Mouse (Mus musculus) kidney, embryonic 15.5 days (tissue): ENCODE measurements around the gene Rbx1. TPM values are rescaled to one million over a fixed set of nuclear protein-coding genes. Genes with fewer than 3 reads are reported as not detected.
A peak's percentile ranks its signal among the peaks of the same experiment; 100 is the strongest.
"Not testable (repeated sequence)": the region's sequence is repeated elsewhere in the genome, so short reads cannot be mapped to it uniquely, and the experiment has no call there.

Source experiments
- ATAC-seq: fragments of 200-750 bp; cut with Nextera tagmentation; replicated peaks from 2 replicates; pipeline ENCODE4 v1.8.0; 2017; ENCODE audit warnings: moderate TSS enrichment; ENCODE audit not compliant: low FRiP score
- H3K27ac ChIP-seq: fragments of 300-500 bp; sonication (generic); 2 replicates; pipeline ENCODE4 v1.5.1; 2015; ENCODE audit warnings: mild to moderate bottlenecking, inconsistent platforms
- H3K27me3 ChIP-seq: fragments of 300-500 bp; sonication (generic); 2 replicates; pipeline ENCODE4 v1.6.1; 2015; ENCODE audit warnings: inconsistent platforms
- H3K36me3 ChIP-seq: fragments of 300-500 bp; sonication (generic); 2 replicates; pipeline ENCODE4 v1.6.1; 2015; ENCODE audit warnings: inconsistent platforms
- H3K4me1 ChIP-seq: fragments of 300-500 bp; sonication (generic); 2 replicates; pipeline ENCODE4 v1.6.1; 2015; ENCODE audit warnings: inconsistent platforms
- H3K4me2 ChIP-seq: fragments of 300-500 bp; sonication (generic); 2 replicates; pipeline ENCODE4 v1.6.1; 2015; ENCODE audit warnings: moderate library complexity, mild to moderate bottlenecking, inconsistent platforms
- H3K4me3 ChIP-seq: fragments of 300-500 bp; sonication (generic); replicated peaks from 2 replicates; pipeline ENCODE4 v1.5.1; 2015; ENCODE audit warnings: mild to moderate bottlenecking, inconsistent platforms
- H3K9ac ChIP-seq: fragments of 300-500 bp; sonication (generic); 2 replicates; pipeline ENCODE4 v1.6.1; 2015; ENCODE audit warnings: mild to moderate bottlenecking, inconsistent platforms
- H3K9me3 ChIP-seq: fragments of 300-500 bp; sonication (generic); replicated peaks from 2 replicates; pipeline ENCODE4 v1.6.1; 2016; ENCODE audit warnings: inconsistent platforms
- WGBS: fragments of 180-500 bp; shearing (Covaris S2); methylation state at CpG from one replicate; pipeline ENCODE4 v1.1.7; 2015; ENCODE audit warnings: mixed read lengths; 5-methylcytosine and 5-hydroxymethylcytosine counted together
- polyA plus RNA-seq: library from polyadenylated mRNA; unstranded; fragments of >200 nt; fragmentation: Nextera tagmentation; extraction: Ambion mirVana; gene quantifications from 2 replicates; pipeline ENCODE4 v1.2.1, GENCODE M21; 2015

Gene Rbx1
- 459 and 522 TPM in 2 replicates for polyA plus RNA-seq

DNA sequence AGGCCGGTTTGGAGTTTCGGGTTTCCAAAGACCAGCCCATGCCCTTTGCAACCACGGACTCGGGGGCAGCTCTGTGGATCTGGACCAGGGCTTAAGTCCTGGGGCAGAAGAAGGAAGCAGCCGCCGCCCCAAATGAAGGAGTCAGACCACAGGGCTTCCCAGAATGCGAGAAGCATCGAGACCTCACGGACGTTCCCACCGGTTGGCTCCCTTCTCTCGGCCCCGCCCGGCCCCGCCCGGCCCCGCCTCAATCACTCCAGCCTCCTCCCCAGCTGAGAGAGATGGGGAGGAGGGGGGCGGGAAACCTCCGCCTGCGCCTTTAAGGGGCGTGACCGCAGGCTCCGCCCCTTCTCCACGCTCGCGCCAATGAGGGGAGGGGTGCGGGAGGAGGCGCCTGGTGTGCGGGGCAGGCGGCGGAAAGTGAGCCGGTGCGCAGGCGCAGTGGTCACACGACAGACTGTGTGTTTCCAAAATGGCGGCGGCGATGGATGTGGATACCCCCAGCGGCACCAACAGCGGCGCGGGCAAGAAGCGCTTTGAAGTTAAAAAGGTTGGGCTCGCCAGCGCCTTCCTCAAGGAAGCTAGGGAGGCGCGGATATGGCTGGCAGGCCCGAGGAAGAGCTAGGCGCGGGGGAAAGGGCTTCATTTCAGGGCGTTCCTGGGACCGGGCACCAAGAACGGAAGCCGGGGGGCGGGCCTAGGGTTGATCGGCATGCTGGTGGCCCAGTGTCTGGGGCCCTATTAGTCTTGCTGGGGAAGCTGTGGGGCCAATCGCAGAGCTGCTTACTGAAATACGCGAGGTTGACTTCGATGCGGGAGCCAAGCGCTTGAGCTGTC lies at the start of gene Rbx1:
Gene Rbx1, plus strand, starts transcription at position 396 of the 837 bp plus-strand sequence.
- ATAC-seq: peak; percentile 99
- no peaks in the 10 kb centered on the region for H3K27me3 ChIP-seq
- WGBS: under 1% methylated on average over 62 of the region's 62 CpGs
- H3K27ac ChIP-seq: peak within 1 kb of the TSS; percentile 92
- H3K4me1 ChIP-seq: peaks cover 11% of the 10 kb centered on the region
- peak within 1 kb of the TSS; percentile 78 for H3K4me3 ChIP-seq
- peak within 1 kb of the TSS; percentile 76 for H3K4me2 ChIP-seq
- H3K36me3 ChIP-seq: peaks cover 30% of the 10 kb centered on the region
- H3K9ac ChIP-seq: peak within 1 kb of the TSS; percentile 68
- peaks cover 12% of the 10 kb centered on the region; the same call in 1 of the 2 replicates for H3K9me3 ChIP-seq

DNA sequence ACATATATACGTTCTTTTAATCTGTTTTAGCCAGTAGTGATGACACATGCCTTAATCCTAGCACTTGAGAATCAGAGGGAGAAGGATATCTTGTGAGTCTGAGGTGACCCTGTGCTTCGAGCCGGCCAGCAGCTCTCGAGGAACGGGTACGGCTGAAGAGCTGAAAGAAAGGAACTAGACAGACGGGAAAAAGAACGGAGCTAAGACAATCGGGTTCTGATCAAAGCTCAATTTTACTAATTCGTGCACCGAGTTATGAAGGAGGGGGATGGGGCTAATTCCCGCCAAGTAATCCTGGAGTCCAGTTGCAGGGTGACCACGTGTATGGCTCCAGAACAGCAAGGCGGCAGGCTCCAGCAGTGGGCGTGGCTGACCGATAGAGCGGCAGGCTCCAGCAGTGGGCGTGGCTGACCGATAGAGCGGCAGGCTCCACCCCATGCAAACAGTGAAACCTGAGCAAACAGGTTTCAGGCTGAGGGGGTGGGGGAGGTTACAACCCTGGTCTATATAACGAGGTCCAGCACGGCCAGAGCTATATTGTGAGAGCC lies 49.3 kb upstream of the Rbx1 start:
- peaks cover 12% of the 10 kb centered on the region for H3K4me1 ChIP-seq
- H3K4me3 ChIP-seq: peak overlapping the region; percentile 30
- peak overlapping the region; percentile 56 for H3K4me2 ChIP-seq
- not testable (repeated sequence) for H3K36me3 ChIP-seq, H3K9me3 ChIP-seq, H3K27me3 ChIP-seq
- peak overlapping the region; percentile 23 for H3K9ac ChIP-seq
- H3K27ac ChIP-seq: peak overlapping the region; percentile 13; the same call in 1 of the 2 replicates
- ATAC-seq: peak; percentile 92
- 5% methylated on average over 22 of the region's 22 CpGs for WGBS

DNA sequence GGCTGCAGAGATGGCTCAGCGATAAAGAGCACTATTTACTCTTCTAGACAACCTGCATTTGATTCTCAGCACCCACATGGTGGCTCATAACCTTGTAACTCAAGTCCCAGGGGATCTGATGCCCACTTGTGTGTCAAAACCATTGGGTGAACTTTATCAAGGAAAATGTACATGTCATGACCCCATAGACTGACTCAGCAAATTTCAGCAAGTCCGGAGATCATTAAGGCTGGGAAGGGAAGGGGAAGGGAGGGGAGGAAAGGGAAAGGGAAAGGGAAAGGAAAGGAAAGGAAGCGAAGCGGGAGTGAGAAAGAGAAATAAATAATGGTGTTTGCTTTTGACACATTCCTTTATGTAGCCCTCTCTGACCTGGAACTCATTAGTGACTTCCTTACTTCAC lies 48.0 kb upstream of the Rbx1 start:
- Histone ChIP-seq H3K9me3 (no peaks in the 10 kb centered on the region), H3K4me3 (no peak overlapping the region), H3K4me1 (peaks cover 12% of the 10 kb centered on the region), H3K27ac (no peak overlapping the region), H3K27me3 (no peaks in the 10 kb centered on the region), H3K4me2 (no peak overlapping the region), H3K9ac (no peak overlapping the region), H3K36me3 (no peaks in the 10 kb centered on the region)
- 82% methylated on average over 4 of the region's 4 CpGs for WGBS
- ATAC-seq: no peak

DNA sequence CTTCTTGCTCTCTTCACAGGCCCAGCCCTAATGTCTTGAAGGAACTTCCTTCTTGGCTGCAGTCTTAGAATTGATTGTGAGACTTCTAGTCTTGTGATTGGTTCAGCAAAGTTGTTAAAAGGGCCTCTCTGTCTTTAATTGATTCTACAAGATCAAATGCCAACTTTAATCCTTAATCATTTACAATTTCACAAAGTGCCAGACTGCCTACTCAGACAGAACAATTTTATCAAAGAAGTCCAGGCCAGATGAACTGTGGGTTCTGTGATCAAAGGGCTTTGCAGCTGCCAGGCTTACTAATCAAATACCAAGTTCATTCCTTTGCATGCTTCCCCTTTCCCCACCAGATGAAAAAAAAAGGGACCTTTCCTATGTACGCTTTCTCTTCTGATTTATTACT lies 44.6 kb upstream of the Rbx1 start:
- H3K36me3 ChIP-seq: no peaks in the 10 kb centered on the region
- ATAC-seq: no peak
- WGBS: 50% methylated on average over 1 of the region's 1 CpGs
- peaks cover 11% of the 10 kb centered on the region for H3K4me1 ChIP-seq
- no peaks in the 10 kb centered on the region for H3K9me3 ChIP-seq
- H3K27me3 ChIP-seq: no peaks in the 10 kb centered on the region
- peak overlapping the region; percentile 88 for H3K27ac ChIP-seq
- H3K9ac ChIP-seq: no peak overlapping the region
- no peak overlapping the region for H3K4me2 ChIP-seq
- no peak overlapping the region for H3K4me3 ChIP-seq

DNA sequence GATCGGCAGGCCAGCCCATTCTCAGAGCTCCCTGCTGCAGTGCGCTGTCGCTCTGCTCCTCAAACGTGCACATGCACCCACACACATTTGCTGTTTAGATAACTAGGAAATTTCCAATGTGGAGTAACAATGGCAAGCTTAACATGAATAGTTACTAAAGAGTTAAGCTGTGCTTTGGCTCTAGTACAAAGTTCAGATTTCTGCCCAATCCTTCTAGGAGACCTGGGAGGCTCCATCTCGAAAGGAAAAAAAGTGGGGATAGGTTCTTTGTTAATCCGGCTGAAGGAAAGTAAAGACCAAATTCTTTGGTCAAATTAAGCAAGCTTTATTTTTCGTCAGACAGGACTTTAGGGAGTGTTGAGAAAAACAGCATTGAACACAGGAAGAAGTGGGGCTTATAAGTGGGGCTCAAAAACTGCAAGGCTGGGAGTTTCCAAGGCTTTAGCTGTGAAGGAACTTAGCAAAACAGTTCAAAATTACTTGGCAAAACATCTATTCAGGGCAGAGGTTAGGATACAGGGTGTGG lies 43.9 kb upstream of the Rbx1 start:
- H3K9ac ChIP-seq: no peak overlapping the region
- H3K36me3 ChIP-seq: peaks cover 2% of the 10 kb centered on the region
- 68% methylated on average over 7 of the region's 7 CpGs for WGBS
- no peak for ATAC-seq
- no peak overlapping the region for H3K4me2 ChIP-seq
- H3K27me3 ChIP-seq: no peaks in the 10 kb centered on the region
- H3K27ac ChIP-seq: peak overlapping the region; percentile 88
- no peaks in the 10 kb centered on the region for H3K9me3 ChIP-seq
- no peak overlapping the region for H3K4me3 ChIP-seq
- peaks cover 5% of the 10 kb centered on the region for H3K4me1 ChIP-seq

DNA sequence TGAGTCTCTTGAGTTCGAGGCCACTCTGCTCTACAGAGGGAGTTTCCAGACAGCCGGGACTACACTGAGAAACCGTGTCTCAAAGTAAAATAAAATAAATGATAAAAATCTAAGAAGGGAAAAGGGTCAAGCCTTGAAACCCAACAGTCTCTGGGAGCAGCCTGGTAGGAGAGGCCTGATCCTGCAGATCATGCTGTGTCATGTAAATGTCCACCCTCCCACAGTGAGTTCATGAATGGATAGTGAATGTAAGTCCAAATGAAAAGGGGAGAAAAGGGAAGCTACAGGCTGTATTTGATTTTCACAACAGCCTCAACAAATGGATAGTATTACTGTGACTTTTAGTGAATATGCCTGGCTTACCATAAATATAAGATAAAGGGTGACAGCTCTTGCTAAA lies 40.8 kb upstream of the Rbx1 start:
- ATAC-seq: no peak
- Histone ChIP-seq H3K36me3 (peaks cover 19% of the 10 kb centered on the region), H3K4me1 (peaks cover 4% of the 10 kb centered on the region; the same call in 1 of the 2 replicates), H3K4me2 (no peak overlapping the region), H3K9me3 (no peaks in the 10 kb centered on the region), H3K27me3 (no peaks in the 10 kb centered on the region), H3K9ac (no peak overlapping the region), H3K4me3 (no peak overlapping the region), H3K27ac (no peak overlapping the region)
- WGBS: 87% methylated on average over 3 of the region's 3 CpGs

DNA sequence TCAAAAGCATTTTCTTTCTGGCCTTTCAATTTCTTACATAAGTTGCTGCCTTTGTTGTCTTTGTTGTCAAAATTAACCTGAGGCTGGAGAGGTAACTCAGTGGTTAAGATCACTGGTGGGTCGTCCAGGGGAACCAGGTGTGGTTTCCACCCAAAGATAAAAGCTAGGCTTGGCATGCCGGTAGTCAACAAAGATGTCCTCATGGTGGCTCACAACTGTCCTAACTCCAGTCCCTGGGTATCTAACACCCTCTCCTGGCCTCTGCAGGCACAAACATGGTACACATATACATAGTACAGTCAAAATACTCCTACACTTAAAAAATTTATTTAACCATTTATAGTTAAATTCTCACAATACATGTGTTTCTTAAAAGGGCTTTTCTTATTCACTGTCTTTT lies 38.1 kb upstream of the Rbx1 start:
- H3K9me3 ChIP-seq: no peaks in the 10 kb centered on the region

DNA sequence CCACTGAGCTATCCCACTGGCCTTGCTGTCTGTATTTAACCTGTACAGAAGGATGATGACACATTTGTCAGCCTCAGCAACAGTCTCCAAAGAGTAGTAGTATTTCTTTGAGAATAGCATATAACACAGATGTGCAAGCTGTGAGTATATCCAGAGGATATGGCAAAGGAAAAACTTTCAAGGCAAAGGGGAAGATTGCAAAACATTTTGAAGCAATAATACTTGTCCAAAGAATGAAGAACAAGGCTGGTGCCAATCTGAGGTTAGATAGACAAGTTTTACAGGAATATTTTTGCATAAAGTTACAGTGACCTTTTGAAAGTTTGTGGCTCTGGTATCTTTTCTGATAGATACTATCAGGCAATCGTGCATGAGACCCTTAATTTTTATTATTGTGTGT lies 34.9 kb upstream of the Rbx1 start:
- Histone ChIP-seq H3K4me3 (no peak overlapping the region), H3K9ac (no peak overlapping the region), H3K36me3 (peaks cover 49% of the 10 kb centered on the region), H3K9me3 (no peaks in the 10 kb centered on the region), H3K27me3 (no peaks in the 10 kb centered on the region), H3K4me2 (no peak overlapping the region), H3K4me1 (no peaks in the 10 kb centered on the region), H3K27ac (no peak overlapping the region)
- ATAC-seq: no peak
- 74% methylated on average over 1 of the region's 1 CpGs for WGBS

More for the DNA sequence above, 38.1 kb upstream of the Rbx1 start:
- WGBS: 89% methylated on average over 2 of the region's 2 CpGs
- Histone ChIP-seq H3K4me1 (no peaks in the 10 kb centered on the region), H3K36me3 (peaks cover 45% of the 10 kb centered on the region), H3K4me3 (no peak overlapping the region), H3K27me3 (no peaks in the 10 kb centered on the region), H3K4me2 (no peak overlapping the region), H3K9ac (no peak overlapping the region), H3K27ac (no peak overlapping the region)
- no peak for ATAC-seq

DNA sequence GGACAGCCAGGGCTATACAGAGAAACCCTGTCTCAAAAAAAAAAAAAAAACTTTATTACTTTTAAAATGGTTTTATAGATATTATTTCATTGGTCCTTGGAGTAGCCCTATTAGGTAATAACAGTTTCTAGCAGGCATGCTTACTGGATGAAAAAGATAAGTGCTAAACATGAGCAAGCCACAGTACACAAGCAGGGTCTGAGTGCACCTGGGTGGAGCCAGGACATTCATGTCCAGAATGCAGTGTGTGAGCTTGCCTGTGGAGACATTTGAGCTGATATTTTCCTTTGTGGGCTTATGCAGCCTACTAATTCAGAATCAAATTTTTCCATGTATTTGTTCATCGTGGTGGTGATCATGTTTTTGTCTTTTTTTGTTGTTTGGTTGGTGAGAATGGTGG lies 27.8 kb upstream of the Rbx1 start:
- no peaks in the 10 kb centered on the region for H3K4me1 ChIP-seq
- no peak overlapping the region for H3K27ac ChIP-seq
- H3K9me3 ChIP-seq: no peaks in the 10 kb centered on the region
- no peak overlapping the region for H3K4me2 ChIP-seq
- no peaks in the 10 kb centered on the region for H3K27me3 ChIP-seq
- H3K36me3 ChIP-seq: peaks cover 39% of the 10 kb centered on the region
- WGBS: 93% methylated on average over 1 of the region's 1 CpGs
- no peak overlapping the region for H3K9ac ChIP-seq
- no peak overlapping the region for H3K4me3 ChIP-seq
- no peak for ATAC-seq

DNA sequence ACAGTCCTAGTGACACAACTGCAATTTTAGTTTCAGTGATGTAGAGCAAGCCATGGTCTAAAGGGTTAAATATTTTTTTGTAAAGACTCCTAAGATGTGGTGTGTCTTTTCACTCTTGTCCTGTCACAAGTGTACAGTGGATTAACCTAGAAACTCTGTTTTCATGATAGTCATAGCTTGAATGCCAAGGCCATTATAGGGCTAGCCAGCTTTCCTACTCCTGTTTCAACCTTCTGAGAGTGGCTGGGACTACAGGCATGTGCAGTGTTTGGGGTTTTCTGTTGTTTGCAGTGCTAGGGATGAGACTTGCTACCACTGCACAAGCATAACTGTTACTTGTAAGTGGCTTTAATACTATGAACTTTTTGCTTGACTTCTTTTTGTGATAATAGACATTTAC lies 26.9 kb upstream of the Rbx1 start:
- no peak overlapping the region for H3K4me2 ChIP-seq
- H3K4me1 ChIP-seq: no peaks in the 10 kb centered on the region
- peaks cover 41% of the 10 kb centered on the region for H3K36me3 ChIP-seq
- H3K27me3 ChIP-seq: no peaks in the 10 kb centered on the region
- ATAC-seq: no peak
- no peak overlapping the region for H3K4me3 ChIP-seq
- H3K9me3 ChIP-seq: no peaks in the 10 kb centered on the region
- H3K27ac ChIP-seq: no peak overlapping the region
- no peak overlapping the region for H3K9ac ChIP-seq

DNA sequence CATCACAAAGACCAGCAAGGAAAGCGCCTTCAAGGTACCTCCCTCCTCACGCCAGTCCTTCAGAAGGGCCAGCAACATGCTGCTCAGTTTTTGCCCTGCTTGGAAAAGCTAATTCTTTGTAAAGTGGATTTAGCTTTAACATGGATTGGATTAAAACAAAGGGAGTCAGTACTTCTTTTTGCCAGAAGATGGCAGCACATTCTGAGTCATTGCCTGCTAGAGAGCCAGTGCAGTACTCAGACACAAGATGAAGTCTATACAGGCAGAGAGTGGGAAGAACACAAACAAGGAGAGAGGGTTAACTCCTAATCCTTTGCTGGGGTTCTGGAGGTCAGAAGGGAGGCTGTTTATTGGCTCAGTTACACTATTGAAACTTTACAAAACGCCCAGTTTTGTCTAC lies 17.6 kb upstream of the Rbx1 start:
- H3K27me3 ChIP-seq: no peaks in the 10 kb centered on the region
- ATAC-seq: 0 out of 2 replicates have a peak, but pooled peaks have one; percentile 43
- peaks cover 61% of the 10 kb centered on the region for H3K36me3 ChIP-seq
- 53% methylated on average over 3 of the region's 3 CpGs for WGBS
- no peak overlapping the region for H3K4me3 ChIP-seq
- H3K4me1 ChIP-seq: no peaks in the 10 kb centered on the region
- no peak overlapping the region for H3K9ac ChIP-seq
- H3K9me3 ChIP-seq: no peaks in the 10 kb centered on the region
- no peak overlapping the region for H3K4me2 ChIP-seq
- no peak overlapping the region for H3K27ac ChIP-seq

DNA sequence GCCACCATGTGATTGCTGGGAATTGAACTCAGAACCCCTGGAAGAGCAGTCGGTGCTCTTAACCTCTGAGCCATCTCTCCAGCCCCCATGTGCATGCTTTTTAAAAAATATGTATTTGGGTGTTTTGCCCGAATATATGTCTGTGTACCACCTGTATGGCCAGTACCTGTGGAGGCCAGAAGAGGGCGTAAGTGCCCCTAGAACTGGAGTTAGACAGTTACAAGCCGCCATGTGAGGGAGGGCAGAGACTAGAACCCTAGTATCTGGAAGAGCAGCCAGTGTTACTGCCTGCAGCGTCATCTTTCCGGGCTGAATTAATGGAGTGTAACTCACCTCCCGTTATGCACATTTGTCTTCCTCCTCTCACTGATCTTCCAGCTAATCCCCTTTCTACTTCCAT lies 4.6 kb upstream of the Rbx1 start:
- no peaks in the 10 kb centered on the region for H3K27me3 ChIP-seq
- no peak overlapping the region for H3K9ac ChIP-seq
- no peak for ATAC-seq
- peaks cover 17% of the 10 kb centered on the region for H3K36me3 ChIP-seq
- H3K4me1 ChIP-seq: no peaks in the 10 kb centered on the region
- H3K27ac ChIP-seq: no peak overlapping the region
- peaks cover 12% of the 10 kb centered on the region; the same call in 1 of the 2 replicates for H3K9me3 ChIP-seq
- H3K4me3 ChIP-seq: no peak overlapping the region
- WGBS: 65% methylated on average over 7 of the region's 7 CpGs
- no peak overlapping the region for H3K4me2 ChIP-seq
